Mouse (Mus musculus): Measurements from ENCODE around the gene Mxi1. TPM values are rescaled to one million over a fixed set of nuclear protein-coding genes. Genes with fewer than 3 reads are reported as not detected.

Mxi1 gene
- polyA plus RNA-seq, 1 experiment from 2014 or later = 34.3 TPM

GRCm38 (mm10) chr19:53328116-53328515 is 17.8 kb downstream of the Mxi1 start:
- Histone ChIP-seq H3K4me2 (no peak overlapping the region), H3K27me3 (replicated peaks; ENCODE audit: control insufficient read depth, insufficient read depth, low read length) (no peaks in the 10 kb centered on the region), H3K27ac (ENCODE audit: low read depth, low read length) (no peak overlapping the region), H3K4me1 (replicated peaks; ENCODE audit: control insufficient read depth, insufficient read depth, low read length) (peaks cover 30% of the 10 kb centered on the region), H3K36me3 (ENCODE audit: control insufficient read depth, insufficient read depth, low read length) (peaks cover 9% of the 10 kb centered on the region), H3K4me3 (ENCODE audit: low read depth, low read length) (no peak overlapping the region), H3K9me3 (ENCODE audit: control insufficient read depth, low read length) (no peaks in the 10 kb centered on the region), H3K9ac (ENCODE audit: low read depth, low read length) (no peak overlapping the region)
- DNase-seq (ENCODE audit: low spot score) (no peak), ATAC-seq (replicated peaks; ENCODE audit: low FRiP score) (no peak)
- 73% methylated on average over 9 of the region's 9 CpGs for WGBS

- Histone ChIP-seq H3K9ac (ENCODE audit: low read depth, low read length) (peak overlapping the region; percentile 92), H3K4me2 (peak overlapping the region; percentile 99), H3K4me3 (ENCODE audit: low read depth, low read length) (peak overlapping the region; percentile 93), H3K27me3 (replicated peaks; ENCODE audit: control insufficient read depth, insufficient read depth, low read length) (no peaks in the 10 kb centered on the region), H3K9me3 (ENCODE audit: control insufficient read depth, low read length) (no peaks in the 10 kb centered on the region), H3K27ac (ENCODE audit: low read depth, low read length) (peak overlapping the region; percentile 73), H3K36me3 (ENCODE audit: control insufficient read depth, insufficient read depth, low read length) (peaks cover 10% of the 10 kb centered on the region), H3K4me1 (replicated peaks; ENCODE audit: control insufficient read depth, insufficient read depth, low read length) (peaks cover 32% of the 10 kb centered on the region)
- under 1% methylated on average over 102 of the region's 106 CpGs for WGBS
- DNase-seq (ENCODE audit: low spot score) (peak; percentile 92), ATAC-seq (replicated peaks; ENCODE audit: low FRiP score) (peak; percentile 79)
Observed at GRCm38 (mm10) chr19:53329221-53329991, 19.1 kb downstream of the Mxi1 start.

GRCm38 (mm10) chr19:53329992-53330381 is 19.7 kb downstream of the Mxi1 start:
- Histone ChIP-seq H3K27me3 (replicated peaks; ENCODE audit: control insufficient read depth, insufficient read depth, low read length) (no peaks in the 10 kb centered on the region), H3K27ac (ENCODE audit: low read depth, low read length) (peak overlapping the region; percentile 73; the same call in 1 of the 2 replicates), H3K4me1 (replicated peaks; ENCODE audit: control insufficient read depth, insufficient read depth, low read length) (peaks cover 30% of the 10 kb centered on the region), H3K9me3 (ENCODE audit: control insufficient read depth, low read length) (no peaks in the 10 kb centered on the region), H3K9ac (ENCODE audit: low read depth, low read length) (peak overlapping the region; percentile 92), H3K4me2 (peak overlapping the region; percentile 99), H3K4me3 (ENCODE audit: low read depth, low read length) (peak overlapping the region; percentile 93), H3K36me3 (ENCODE audit: control insufficient read depth, insufficient read depth, low read length) (peaks cover 10% of the 10 kb centered on the region)
- WGBS = 1% methylated on average over 29 of the region's 29 CpGs
- ATAC-seq (replicated peaks; ENCODE audit: low FRiP score) (peak; percentile 56), DNase-seq (ENCODE audit: low spot score) (peak; percentile 78)

GRCm38 (mm10) chr19:53331882-53332500 is 21.7 kb downstream of the Mxi1 start:
- no peaks in the 10 kb centered on the region for H3K27me3 ChIP-seq (replicated peaks; ENCODE audit: control insufficient read depth, insufficient read depth, low read length)
- no peaks in the 10 kb centered on the region for H3K9me3 ChIP-seq (ENCODE audit: control insufficient read depth, low read length)
- no peak overlapping the region for H3K4me2 ChIP-seq
- WGBS = 62% methylated on average over 21 of the region's 21 CpGs
- peaks cover 15% of the 10 kb centered on the region for H3K4me1 ChIP-seq (replicated peaks; ENCODE audit: control insufficient read depth, insufficient read depth, low read length)
- no peak overlapping the region for H3K27ac ChIP-seq (ENCODE audit: low read depth, low read length)
- no peak for DNase-seq (ENCODE audit: low spot score)
- no peak for ATAC-seq (replicated peaks; ENCODE audit: low FRiP score)
- H3K4me3 ChIP-seq (ENCODE audit: low read depth, low read length) = no peak overlapping the region
- no peak overlapping the region for H3K9ac ChIP-seq (ENCODE audit: low read depth, low read length)
- H3K36me3 ChIP-seq (ENCODE audit: control insufficient read depth, insufficient read depth, low read length) = peaks cover 10% of the 10 kb centered on the region

- Histone ChIP-seq H3K27ac (ENCODE audit: low read depth, low read length) (no peak overlapping the region), H3K9ac (ENCODE audit: low read depth, low read length) (no peak overlapping the region), H3K36me3 (ENCODE audit: control insufficient read depth, insufficient read depth, low read length) (peaks cover 21% of the 10 kb centered on the region), H3K4me3 (ENCODE audit: low read depth, low read length) (no peak overlapping the region), H3K27me3 (replicated peaks; ENCODE audit: control insufficient read depth, insufficient read depth, low read length) (no peaks in the 10 kb centered on the region), H3K4me1 (replicated peaks; ENCODE audit: control insufficient read depth, insufficient read depth, low read length) (peaks cover 10% of the 10 kb centered on the region), H3K9me3 (ENCODE audit: control insufficient read depth, low read length) (no peaks in the 10 kb centered on the region), H3K4me2 (no peak overlapping the region)
- DNase-seq (ENCODE audit: low spot score) = no peak
- 66% methylated on average over 6 of the region's 6 CpGs for WGBS
- ATAC-seq (replicated peaks; ENCODE audit: low FRiP score) = no peak
Observed at GRCm38 (mm10) chr19:53333730-53334129, 23.4 kb downstream of the Mxi1 start.

- no peaks in the 10 kb centered on the region for H3K9me3 ChIP-seq (ENCODE audit: control insufficient read depth, low read length)
- peaks cover 11% of the 10 kb centered on the region for H3K4me1 ChIP-seq (replicated peaks; ENCODE audit: control insufficient read depth, insufficient read depth, low read length)
- H3K36me3 ChIP-seq (ENCODE audit: control insufficient read depth, insufficient read depth, low read length) = peaks cover 22% of the 10 kb centered on the region
- H3K27me3 ChIP-seq (replicated peaks; ENCODE audit: control insufficient read depth, insufficient read depth, low read length) = no peaks in the 10 kb centered on the region
- DNase-seq (ENCODE audit: low spot score) = no peak
- no peak overlapping the region for H3K4me3 ChIP-seq (ENCODE audit: low read depth, low read length)
- H3K27ac ChIP-seq (ENCODE audit: low read depth, low read length) = no peak overlapping the region
- WGBS = 90% methylated on average over 9 of the region's 9 CpGs
- no peak overlapping the region for H3K4me2 ChIP-seq
- H3K9ac ChIP-seq (ENCODE audit: low read depth, low read length) = no peak overlapping the region
- no peak for ATAC-seq (replicated peaks; ENCODE audit: low FRiP score)
Observed at GRCm38 (mm10) chr19:53335241-53335640, 24.9 kb downstream of the Mxi1 start.

GRCm38 (mm10) chr19:53340423-53340822 is 30.1 kb downstream of the Mxi1 start:
- no peak for DNase-seq (ENCODE audit: low spot score)
- Histone ChIP-seq H3K27ac (ENCODE audit: low read depth, low read length) (no peak overlapping the region), H3K4me3 (ENCODE audit: low read depth, low read length) (no peak overlapping the region), H3K9me3 (ENCODE audit: control insufficient read depth, low read length) (no peaks in the 10 kb centered on the region), H3K27me3 (replicated peaks; ENCODE audit: control insufficient read depth, insufficient read depth, low read length) (no peaks in the 10 kb centered on the region), H3K4me2 (peak overlapping the region; percentile 22), H3K4me1 (replicated peaks; ENCODE audit: control insufficient read depth, insufficient read depth, low read length) (0 out of 2 replicates have a peak, but pooled peaks cover 6% of the 10 kb centered on the region), H3K9ac (ENCODE audit: low read depth, low read length) (no peak overlapping the region), H3K36me3 (ENCODE audit: control insufficient read depth, insufficient read depth, low read length) (peaks cover 12% of the 10 kb centered on the region; the same call in 1 of the 2 replicates)
- no peak; the same call in 1 of the 2 replicates for ATAC-seq (replicated peaks; ENCODE audit: low FRiP score)
- WGBS = 21% methylated on average over 6 of the region's 6 CpGs

- H3K9me3 ChIP-seq (ENCODE audit: control insufficient read depth, low read length) = no peaks in the 10 kb centered on the region
- H3K4me2 ChIP-seq = no peak overlapping the region
- H3K4me3 ChIP-seq (ENCODE audit: low read depth, low read length) = no peak overlapping the region
- no peak overlapping the region for H3K9ac ChIP-seq (ENCODE audit: low read depth, low read length)
- H3K4me1 ChIP-seq (replicated peaks; ENCODE audit: control insufficient read depth, insufficient read depth, low read length) = 0 out of 2 replicates have a peak, but pooled peaks cover 6% of the 10 kb centered on the region
- H3K27ac ChIP-seq (ENCODE audit: low read depth, low read length) = no peak overlapping the region
- H3K27me3 ChIP-seq (replicated peaks; ENCODE audit: control insufficient read depth, insufficient read depth, low read length) = no peaks in the 10 kb centered on the region
- ATAC-seq (replicated peaks; ENCODE audit: low FRiP score) = no peak
- WGBS = 87% methylated on average over 13 of the region's 13 CpGs
- DNase-seq (ENCODE audit: low spot score) = no peak
- H3K36me3 ChIP-seq (ENCODE audit: control insufficient read depth, insufficient read depth, low read length) = peaks cover 5% of the 10 kb centered on the region; the same call in 1 of the 2 replicates
Observed at GRCm38 (mm10) chr19:53343174-53343881, 33.0 kb downstream of the Mxi1 start.
